Mouse (Mus musculus) stomach, postnatal 0 days (tissue): ENCODE measurements around the gene Umps.

Source experiments
- CTCF ChIP-seq: IDR thresholded peaks from 2 replicates; pipeline ENCODE4 v1.5.1; 2016; ENCODE audit warnings: antibody characterized with exemption, low read depth, mild to moderate bottlenecking, moderate library complexity
- EP300 ChIP-seq: optimal IDR thresholded peaks from 2 replicates; pipeline ENCODE3; 2016; ENCODE audit warnings: antibody characterized with exemption

- TF ChIP-seq CTCF (no peak), EP300 (no peak)
These were observed 22.7 kb downstream of the Umps start for GRCm38 (mm10) chr16:33944126-33944525.
